Comparison of ENCODE assay signal across 8 mouse cellular contexts in genomic region chr1:168383832-168384593, GRCm38 (mm10). TPM values are rescaled to one million over a fixed set of nuclear protein-coding genes. Genes with fewer than 3 reads are reported as not detected.
A peak's percentile ranks its signal among the peaks of the same experiment; 100 is the strongest.
DNase-seq lines count a peak whose midpoint lies in the region; ATAC-seq lines count a peak whose summit lies in the region.

No protein-coding gene starts in this region.

- WGBS in stomach, embryonic 14.5 days: 53% methylated on average over 5 of the region's 5 CpGs

- peak overlapping the region; percentile 82 for H3K27ac ChIP-seq in stomach, embryonic 14.5 days (ENCODE audit: low read length)

- peaks cover 88% of the 10 kb centered on the region for H3K36me3 ChIP-seq in megakaryocyte, embryonic 14.5 days (replicated peaks; ENCODE audit: low read length)
- peaks cover 2% of the 10 kb centered on the region; the same call in 1 of the 2 replicates for H3K36me3 ChIP-seq in stomach, embryonic 14.5 days (ENCODE audit: control insufficient read depth, insufficient read depth, low read length)

- H3K9ac ChIP-seq in stomach, embryonic 14.5 days (replicated peaks; ENCODE audit: low read depth, low read length): no peak overlapping the region

- H3K9me3 ChIP-seq in megakaryocyte, embryonic 14.5 days: no peaks in the 10 kb centered on the region
- no peaks in the 10 kb centered on the region for H3K9me3 ChIP-seq in stomach, embryonic 14.5 days (ENCODE audit: control insufficient read depth, low read depth, low read length)

- peak; percentile 68 to 82 for DNase-seq in kidney, postnatal 25 days
- no peak for DNase-seq in cerebellum, postnatal 36 days
- DNase-seq in frontal cortex, postnatal 14 days (ENCODE audit: low spot score in 2 of 2): no peak
- no peak for DNase-seq in thymus, postnatal 25 days

- no peak overlapping the region for H3K4me2 ChIP-seq in stomach, embryonic 14.5 days (replicated peaks; ENCODE audit: low read depth, low read length)

- no peak for ATAC-seq in megakaryocyte, adult 5-6 weeks (ENCODE audit: poor library complexity, severe bottlenecking)
- ATAC-seq in granulocyte monocyte progenitor cell, adult 5-6 weeks (replicated peaks; ENCODE audit: poor library complexity, severe bottlenecking): 0 out of 2 replicates have a peak, but pooled peaks have one; percentile 9
- no peak for ATAC-seq in stomach, embryonic 14.5 days (ENCODE audit: insufficient number of reproducible peaks, insufficient read depth, low FRiP score, low read depth)

- peaks cover 66% of the 10 kb centered on the region for H3K4me1 ChIP-seq in megakaryocyte, embryonic 14.5 days
- peaks cover 70% of the 10 kb centered on the region for H3K4me1 ChIP-seq in stomach, embryonic 14.5 days (ENCODE audit: control insufficient read depth, insufficient read depth, low read length)

- H3K4me3 ChIP-seq in megakaryocyte, embryonic 14.5 days (replicated peaks): peak overlapping the region; percentile 75
- no peak overlapping the region for H3K4me3 ChIP-seq in stomach, embryonic 14.5 days (ENCODE audit: low read depth, low read length)

- H3K27me3 ChIP-seq in megakaryocyte, embryonic 14.5 days (replicated peaks): no peaks in the 10 kb centered on the region
- H3K27me3 ChIP-seq in stomach, embryonic 14.5 days (ENCODE audit: control insufficient read depth, insufficient read depth, low read length): no peaks in the 10 kb centered on the region

RNA-seq across cellular contexts. Expression of gene Pbx1, which starts 48.1 kb away (rescaled TPM):
- polyA plus RNA-seq in megakaryocyte, embryonic 14.5 days (2012; ENCODE audit: insufficient read depth, low replicate concordance): 49.8 and 80.6 TPM in 2 replicates
- 11.6 and 14.0 TPM in 2 replicates for total RNA-seq in megakaryocyte, adult 5-6 weeks (2015)
- total RNA-seq in megakaryocyte, adult 5-6 weeks (2017): 11.2 and 17.6 TPM in 2 replicates
- total RNA-seq in granulocyte monocyte progenitor cell, adult 5-6 weeks (2014; fragmentation: Nextera tagmentation): 4.9 and 8.2 TPM in 2 replicates
- 4.1 and 4.7 TPM in 2 replicates for total RNA-seq in granulocyte monocyte progenitor cell, adult 5-6 weeks (2017)
- 60.3 and 64.1 TPM in 2 replicates for polyA plus RNA-seq in stomach, embryonic 14.5 days (2014; fragmentation: Nextera tagmentation; extraction: Ambion mirVana)

Comparison
In these comparisons a context has a peak if more than half of its experiments do, and no peak if none do; other contexts are left out.
1. DNase-seq: peak in kidney, postnatal 25 days (2 of 2); none in cerebellum, postnatal 36 days (0 of 2), frontal cortex, postnatal 14 days (0 of 2) and thymus, postnatal 25 days (single experiment).